Mouse (Mus musculus) embryonic facial prominence, embryonic 11.5 days (tissue): ENCODE data around the gene Gm20547. TPM values are rescaled to one million over a fixed set of nuclear protein-coding genes. Genes with fewer than 3 reads are reported as not detected.

ENCODE experiments used
- microRNA-seq: library from miRNA; unstranded; fragments of <30 nt; microRNA quantifications from one replicate; pipeline ENCODE4, GENCODE M21; 2016; ENCODE audit warnings: borderline number of aligned reads
- polyA plus RNA-seq: library from polyadenylated mRNA; unstranded; fragments of >200 nt; fragmentation: Nextera tagmentation; extraction: Ambion mirVana; gene quantifications from 2 replicates; pipeline ENCODE4 v1.2.1, GENCODE M21; 2014

Gm20547 gene
- polyA plus RNA-seq, 1 experiment from 2014 or later: not detected

Small RNA genes lying within 50 kb of the gene (microRNA-seq; reads per million reads assigned to microRNA genes)
- gene Mir6970 (not detected), gene Mir6971 (not detected), gene Mir6972 (not detected)

Other genes with a start within 250 kb of the Gm20547 start
- 16.2 and 16.6 TPM in 2 replicates for gene Fkbpl, start 237.3 kb downstream of the Gm20547 start, polyA plus RNA-seq
- gene Atf6b, start 234.9 kb downstream of the Gm20547 start, polyA plus RNA-seq: 55.8 and 58.5 TPM in 2 replicates
- not detected in 2 replicates for gene Tnxb, start 211.5 kb downstream of the Gm20547 start, polyA plus RNA-seq
- gene C4b, start 138.2 kb downstream of the Gm20547 start, polyA plus RNA-seq: not detected in 2 replicates
- gene Cyp21a1, start 77.5 kb downstream of the Gm20547 start, polyA plus RNA-seq: not detected in 2 replicates
- 14.4 and 18.4 TPM in 2 replicates for gene Stk19, start 45.1 kb downstream of the Gm20547 start, polyA plus RNA-seq
- 65.3 and 68.1 TPM in 2 replicates for gene Dxo, start 45.0 kb downstream of the Gm20547 start, polyA plus RNA-seq
- 27.1 and 31.9 TPM in 2 replicates for gene Skiv2l, start 31.8 kb downstream of the Gm20547 start, polyA plus RNA-seq
- 128 and 130 TPM in 2 replicates for gene Nelfe, start 31.7 kb downstream of the Gm20547 start, polyA plus RNA-seq
- 1.2 and 2.0 TPM in 2 replicates for gene Cfb, start 19.5 kb downstream of the Gm20547 start, polyA plus RNA-seq
- 1.6 and 2.0 TPM in 2 replicates for gene Zbtb12, start 2.6 kb downstream of the Gm20547 start, polyA plus RNA-seq
- 0.81 and 1.6 TPM in 2 replicates for gene C2, start 16.2 kb upstream of the Gm20547 start, polyA plus RNA-seq
- gene Ehmt2, start 16.4 kb upstream of the Gm20547 start, polyA plus RNA-seq: 59.3 and 60.6 TPM in 2 replicates
- gene Slc44a4, start 32.4 kb upstream of the Gm20547 start, polyA plus RNA-seq: 0.08 and 0.11 TPM in 2 replicates
- gene Neu1, start 49.2 kb upstream of the Gm20547 start, polyA plus RNA-seq: 10.9 and 13.1 TPM in 2 replicates
- 0.21 and 0.49 TPM in 2 replicates for gene Hspa1b, start 77.2 kb upstream of the Gm20547 start, polyA plus RNA-seq
- not detected in 2 replicates for gene Gm20481, start 87.9 kb upstream of the Gm20547 start, polyA plus RNA-seq
- gene Hspa1a, start 90.1 kb upstream of the Gm20547 start, polyA plus RNA-seq: 1.7 and 1.8 TPM in 2 replicates
- gene Hspa1l, start 90.7 kb upstream of the Gm20547 start, polyA plus RNA-seq: 1.5 and 2.0 TPM in 2 replicates
- 219 and 241 TPM in 2 replicates for gene Lsm2, start 99.8 kb upstream of the Gm20547 start, polyA plus RNA-seq
- 73.9 and 85.2 TPM in 2 replicates for gene Vars, start 118.9 kb upstream of the Gm20547 start, polyA plus RNA-seq
- 0.10 and 0.17 TPM in 2 replicates for gene Vwa7, start 134.5 kb upstream of the Gm20547 start, polyA plus RNA-seq
- gene Sapcd1, start 146.0 kb upstream of the Gm20547 start, polyA plus RNA-seq: 3.5 and 7.5 TPM in 2 replicates
- gene Msh5, start 164.7 kb upstream of the Gm20547 start, polyA plus RNA-seq: 3.0 and 3.2 TPM in 2 replicates
- 73.9 and 84.2 TPM in 2 replicates for gene Clic1, start 167.9 kb upstream of the Gm20547 start, polyA plus RNA-seq
- gene Ddah2, start 177.0 kb upstream of the Gm20547 start, polyA plus RNA-seq: 543 and 586 TPM in 2 replicates
- 0.33 TPM in 1 of 2 replicates, not detected in the other for gene Ly6g6c, start 183.3 kb upstream of the Gm20547 start, polyA plus RNA-seq
- 0.74 and 1.2 TPM in 2 replicates for gene Mpig6b, start 184.1 kb upstream of the Gm20547 start, polyA plus RNA-seq
- 0.66 and 1.1 TPM in 2 replicates for gene Ly6g6e, start 194.9 kb upstream of the Gm20547 start, polyA plus RNA-seq
- 0.92 TPM in 1 of 2 replicates, not detected in the other for gene Ly6g6d, start 196.0 kb upstream of the Gm20547 start, polyA plus RNA-seq
- 0.36 and 0.43 TPM in 2 replicates for gene Ly6g6f, start 203.6 kb upstream of the Gm20547 start, polyA plus RNA-seq
- gene Abhd16a, start 207.2 kb upstream of the Gm20547 start, polyA plus RNA-seq: 38.5 and 39.8 TPM in 2 replicates
- gene Ly6g5c, start 226.2 kb upstream of the Gm20547 start, polyA plus RNA-seq: not detected in 2 replicates
- 0.53 and 1.1 TPM in 2 replicates for gene Ly6g5b, start 233.4 kb upstream of the Gm20547 start, polyA plus RNA-seq
- gene Gpank1, start 239.4 kb upstream of the Gm20547 start, polyA plus RNA-seq: 24.6 and 26.4 TPM in 2 replicates
- 273 and 294 TPM in 2 replicates for gene Csnk2b, start 240.0 kb upstream of the Gm20547 start, polyA plus RNA-seq
- gene D17H6S53E, start 244.3 kb upstream of the Gm20547 start, polyA plus RNA-seq: 6.9 and 7.4 TPM in 2 replicates